In genomic region chr17:36892362-36892761, GRCm38 (mm10) we compare ENCODE assay signal across 1 mouse cellular context.
TF ChIP-seq lines count a peak whose summit lies in the region.

No protein-coding gene starts in this region.

TF ChIP-seq in MEL, 35 proteins besides CTCF, POLR2A, EP300 and RAD21:
- TF ChIP-seq SMC3 (IDR thresholded peaks at IDR 0.05; ENCODE audit: low read depth, low read length), result peak; percentile 66
- no peak for TF ChIP-seq ELF1 (IDR thresholded peaks at IDR 0.05; ENCODE audit: low read depth, low read length)
- TF ChIP-seq NRF1 (IDR thresholded peaks at IDR 0.05; ENCODE audit: insufficient read depth, low read depth, low read length, poor library complexity, severe bottlenecking), result no peak
- no peak for TF ChIP-seq HCFC1 (IDR thresholded peaks at IDR 0.05; ENCODE audit: low read depth, low read length)
- TF ChIP-seq ZC3H11A (IDR thresholded peaks at IDR 0.05; ENCODE audit: low read depth, low read length), result peak; percentile 50
- TF ChIP-seq JUND (IDR thresholded peaks at IDR 0.05; ENCODE audit: low read depth, low read length), result peak; percentile 86
